Mouse (Mus musculus) heart, adult 2 months (tissue): ENCODE measurements around the gene Olfr172. TPM values are rescaled to one million over a fixed set of nuclear protein-coding genes. Genes with fewer than 3 reads are reported as not detected.

Source experiments
- DNase-seq, 2 experiments: peaks; one replicate each; pipeline ENCODE4 v3.0.0; 2021
- H3K27ac ChIP-seq: fragments of 200-600 bp; 2 replicates; pipeline ENCODE4 v1.8.1; 2022
- H3K27me3 ChIP-seq: fragments of 200-500 bp; 2 replicates; pipeline ENCODE4 v1.6.1; 2012; ENCODE audit warnings: mild to moderate bottlenecking, low read length, inconsistent platforms, mixed read lengths; ENCODE audit not compliant: control insufficient read depth, insufficient read depth
- H3K36me3 ChIP-seq: fragments of 200-500 bp; 2 replicates; pipeline ENCODE4 v1.6.1; 2012; ENCODE audit warnings: low read length, inconsistent platforms; ENCODE audit not compliant: control insufficient read depth, insufficient read depth
- H3K4me1 ChIP-seq: fragments of 200-500 bp; 2 replicates; pipeline ENCODE4 v1.6.1; 2011; ENCODE audit warnings: low read length; ENCODE audit not compliant: control insufficient read depth, insufficient read depth
- H3K4me3 ChIP-seq: fragments of 200-600 bp; 2 replicates; pipeline ENCODE4 v1.8.1; 2022
- H3K79me2 ChIP-seq: fragments of 200-500 bp; replicated peaks from 2 replicates; pipeline ENCODE4 v1.6.1; 2012; ENCODE audit warnings: mild to moderate bottlenecking, inconsistent platforms, low read length, moderate library complexity, mixed read lengths; ENCODE audit not compliant: control insufficient read depth, insufficient read depth
- H3K9ac ChIP-seq: fragments of 200-500 bp; 2 replicates; pipeline ENCODE4 v1.6.1; 2012; ENCODE audit warnings: low read depth, mild to moderate bottlenecking, control low read depth, inconsistent platforms, low read length, mixed read lengths
- CTCF ChIP-seq: fragments of 200-600 bp; IDR thresholded peaks from 2 replicates; pipeline ENCODE4 v1.8.1; 2022; ENCODE audit warnings: antibody characterized with exemption, mild to moderate bottlenecking, moderate library complexity
- EP300 ChIP-seq: fragments of 200-500 bp; IDR thresholded peaks from 2 replicates; pipeline ENCODE4 v1.6.1; 2011; ENCODE audit warnings: low read depth, low read length, control low read depth; ENCODE audit not compliant: insufficient read depth
- POLR2A ChIP-seq: fragments of 200-500 bp; IDR thresholded peaks from 2 replicates; pipeline ENCODE4 v1.6.1; 2011; ENCODE audit warnings: mild to moderate bottlenecking, low read depth, low read length, control low read depth; ENCODE audit not compliant: insufficient read depth
- WGBS: fragments of 180-500 bp; shearing (Covaris S2); methylation state at CpG from one replicate; pipeline ENCODE4 v1.1.7; 2018; 5-methylcytosine and 5-hydroxymethylcytosine counted together
- intact Hi-C: fragments of 180-260 bp; cut with DNase I; formaldehyde crosslinking; loops from one replicate; pipeline ENCODE4 v1.15.1; 2025
- microRNA-seq, 2 experiments: library from miRNA; unstranded; fragments of <30 nt; microRNA quantifications; one replicate each; pipeline ENCODE4 v1.2.0; 2021
- polyA plus RNA-seq: library from polyadenylated mRNA; depleted of rRNA; stranded (reverse); fragments of >200 nt; gene quantifications from 2 replicates; pipeline ENCODE4 v1.2.3, GENCODE M21; 2012; rRNA removed
- total RNA-seq, 2 experiments: library from RNA; stranded (reverse); gene quantifications; 2 replicates each; pipeline ENCODE4 v1.2.3; 2021

Olfr172 gene
- total and polyA plus RNA-seq, 3 experiments: not detected

- 82% methylated on average over 2 of the region's 2 CpGs for WGBS
- intact Hi-C loops: loop anchor here (10.0 kb wide), 1 partner anchor 427 kb away; no protein-coding TSS in a partner anchor
- no peaks in the 10 kb centered on the region for H3K4me1 ChIP-seq
- H3K27ac ChIP-seq: no peak overlapping the region
- no peak for TF ChIP-seq EP300
- no peak for TF ChIP-seq POLR2A
- no peak for TF ChIP-seq CTCF
- no peak overlapping the region for H3K9ac ChIP-seq
- no peak for DNase-seq
- H3K79me2 ChIP-seq: no peaks in the 10 kb centered on the region
- H3K36me3 ChIP-seq: no peaks in the 10 kb centered on the region
- no peaks in the 10 kb centered on the region for H3K27me3 ChIP-seq
- H3K4me3 ChIP-seq: no peak overlapping the region
These were observed 40.7 kb downstream of the Olfr172 start for GRCm38 (mm10) chr16:58722292-58722691.

- intact Hi-C loops: no loop called here
- 95% methylated on average over 7 of the region's 7 CpGs for WGBS
These were observed 44.3 kb downstream of the Olfr172 start, which contains the start of gene Gpr15 for GRCm38 (mm10) chr16:58718666-58719120. Gene Gpr15, minus strand, starts transcription at chr16:58719070.

GRCm38 (mm10) chr16:58715018-58715417 lies 48.0 kb downstream of the Olfr172 start:
- Histone ChIP-seq H3K4me3 (no peak overlapping the region), H3K4me1 (no peaks in the 10 kb centered on the region), H3K36me3 (no peaks in the 10 kb centered on the region; the same call in 1 of the 2 replicates), H3K9ac (no peak overlapping the region), H3K79me2 (no peaks in the 10 kb centered on the region), H3K27ac (no peak overlapping the region), H3K27me3 (no peaks in the 10 kb centered on the region)
- intact Hi-C loops: no loop called here
- TF ChIP-seq CTCF: no peak
- no peak for TF ChIP-seq POLR2A
- no peak for TF ChIP-seq EP300
- DNase-seq: no peak
- WGBS: 60% methylated on average over 4 of the region's 4 CpGs

More at GRCm38 (mm10) chr16:58718666-58719120, 44.3 kb downstream of the Olfr172 start, which contains the start of gene Gpr15:
- TF ChIP-seq POLR2A (no peak), EP300 (no peak), CTCF (no peak)
- H3K79me2 ChIP-seq: no peaks in the 10 kb centered on the region
- H3K4me1 ChIP-seq: no peaks in the 10 kb centered on the region
- H3K9ac ChIP-seq: no peak within 1 kb of the TSS
- no peak within 1 kb of the TSS for H3K4me3 ChIP-seq
- H3K36me3 ChIP-seq: no peaks in the 10 kb centered on the region
- no peaks in the 10 kb centered on the region for H3K27me3 ChIP-seq
- H3K27ac ChIP-seq: no peak within 1 kb of the TSS
- no peak for DNase-seq

DNA sequence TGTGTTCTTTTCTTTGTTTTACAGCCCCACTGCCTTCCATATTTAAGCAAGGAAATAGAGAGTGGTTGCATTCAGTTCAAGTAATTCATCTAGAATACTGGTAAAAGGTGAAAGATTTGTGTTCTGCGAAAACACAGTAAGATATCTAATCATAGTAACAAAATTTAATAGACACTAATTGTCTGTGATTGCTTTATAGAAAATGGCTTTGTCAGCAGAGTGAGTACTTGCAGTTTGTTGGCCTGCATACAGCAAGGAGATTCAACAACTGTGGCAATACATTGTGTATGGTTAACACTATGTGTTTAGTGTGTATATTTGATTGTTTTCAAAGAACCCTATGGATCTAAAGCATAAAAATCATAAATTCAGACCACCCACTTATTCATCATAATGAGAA lies 49.8 kb downstream of the Olfr172 start:
- Histone ChIP-seq H3K9ac (no peak overlapping the region), H3K4me3 (no peak overlapping the region), H3K4me1 (no peaks in the 10 kb centered on the region), H3K36me3 (no peaks in the 10 kb centered on the region; the same call in 1 of the 2 replicates), H3K27me3 (no peaks in the 10 kb centered on the region), H3K27ac (no peak overlapping the region), H3K79me2 (no peaks in the 10 kb centered on the region)
- no peak for DNase-seq
- 96% methylated on average over 1 of the region's 1 CpGs for WGBS
- intact Hi-C loops: no loop called here
- TF ChIP-seq CTCF: no peak
- no peak for TF ChIP-seq POLR2A
- no peak for TF ChIP-seq EP300

- WGBS: 75% methylated on average over 8 of the region's 8 CpGs
- no peak for TF ChIP-seq EP300
- TF ChIP-seq CTCF: no peak
- no peak for TF ChIP-seq POLR2A
- Histone ChIP-seq H3K4me1 (peaks cover 1% of the 10 kb centered on the region; the same call in 1 of the 2 replicates), H3K79me2 (no peaks in the 10 kb centered on the region), H3K36me3 (no peaks in the 10 kb centered on the region; the same call in 1 of the 2 replicates), H3K27ac (no peak overlapping the region), H3K4me3 (no peak overlapping the region), H3K9ac (no peak overlapping the region), H3K27me3 (no peaks in the 10 kb centered on the region)
- no peak for DNase-seq
- intact Hi-C loops: no loop called here
These were observed 50.8 kb downstream of the Olfr172 start for GRCm38 (mm10) chr16:58712221-58712620.

Small RNAs within 50 kb of the gene (microRNA-seq; reads per million reads assigned to microRNA genes)
- 0 reads per million in 2 experiments for gene Gm27564

Other genes starting within 250 kb of the Olfr172 start
- 10 to 100 TPM; 37.7 to 47.0 TPM for gene St3gal6, start 238.9 kb downstream of the Olfr172 start, total RNA-seq
- gene St3gal6, start 238.9 kb downstream of the Olfr172 start, polyA plus RNA-seq: 29.6 and 33.7 TPM in 2 replicates
- gene Gm813, start 146.2 kb downstream of the Olfr172 start, total RNA-seq: not detected
- not detected in 2 replicates for gene Gm813, start 146.2 kb downstream of the Olfr172 start, polyA plus RNA-seq
- gene E330017A01Rik, start 124.4 kb downstream of the Olfr172 start, total RNA-seq: not detected
- not detected in 2 replicates for gene E330017A01Rik, start 124.4 kb downstream of the Olfr172 start, polyA plus RNA-seq
- gene Cpox, start 92.9 kb downstream of the Olfr172 start, total RNA-seq: 10 to 100 TPM; 39.1 to 41.1 TPM
- 14.8 and 23.8 TPM in 2 replicates for gene Cpox, start 92.9 kb downstream of the Olfr172 start, polyA plus RNA-seq
- not detected for gene Gpr15, start 44.1 kb downstream of the Olfr172 start, total RNA-seq
- 0.08 TPM in 1 of 2 replicates, not detected in the other for gene Gpr15, start 44.1 kb downstream of the Olfr172 start, polyA plus RNA-seq
- gene Cldnd1, start 35.3 kb downstream of the Olfr172 start, total RNA-seq: 10 to 100 TPM; 56.2 to 58.8 TPM
- 47.3 and 66.6 TPM in 2 replicates for gene Cldnd1, start 35.3 kb downstream of the Olfr172 start, polyA plus RNA-seq
- not detected for gene Olfr173, start 37.1 kb upstream of the Olfr172 start, total RNA-seq
- not detected in 2 replicates for gene Olfr173, start 37.1 kb upstream of the Olfr172 start, polyA plus RNA-seq
- gene Olfr175-ps1, start 63.6 kb upstream of the Olfr172 start, total RNA-seq: not detected
- not detected in 2 replicates for gene Olfr175-ps1, start 63.6 kb upstream of the Olfr172 start, polyA plus RNA-seq
- not detected for gene Olfr177, start 111.6 kb upstream of the Olfr172 start, total RNA-seq
- gene Olfr177, start 111.6 kb upstream of the Olfr172 start, polyA plus RNA-seq: not detected in 2 replicates
- gene Olfr178, start 128.9 kb upstream of the Olfr172 start, total RNA-seq: not detected
- not detected in 2 replicates for gene Olfr178, start 128.9 kb upstream of the Olfr172 start, polyA plus RNA-seq
- gene Olfr181, start 165.6 kb upstream of the Olfr172 start, total RNA-seq: not detected
- gene Olfr181, start 165.6 kb upstream of the Olfr172 start, polyA plus RNA-seq: not detected in 2 replicates
- gene Olfr180, start 166.2 kb upstream of the Olfr172 start, total RNA-seq: not detected
- not detected in 2 replicates for gene Olfr180, start 166.2 kb upstream of the Olfr172 start, polyA plus RNA-seq
- gene Olfr183, start 232.2 kb upstream of the Olfr172 start, total RNA-seq: not detected
- gene Olfr183, start 232.2 kb upstream of the Olfr172 start, polyA plus RNA-seq: not detected in 2 replicates